Mouse (Mus musculus) embryonic facial prominence, embryonic 12.5 days (tissue): ENCODE results near the gene Camk1d. TPM values are rescaled to one million over a fixed set of nuclear protein-coding genes. Genes with fewer than 3 reads are reported as not detected.

Experiments used
- ATAC-seq: fragments of 200-750 bp; cut with Nextera tagmentation; 2 replicates; pipeline ENCODE4 v1.8.0; 2017; ENCODE audit not compliant: insufficient number of reproducible peaks, insufficient read depth, low FRiP score, low TSS enrichment
- H3K27ac ChIP-seq: fragments of 300-500 bp; sonication (generic); 2 replicates; pipeline ENCODE4 v1.5.1; 2016; ENCODE audit warnings: mild to moderate bottlenecking
- H3K27me3 ChIP-seq: fragments of 300-500 bp; sonication (generic); 2 replicates; pipeline ENCODE4 v1.6.1; 2016; ENCODE audit warnings: mild to moderate bottlenecking, moderate library complexity
- H3K36me3 ChIP-seq: fragments of 300-500 bp; sonication (generic); 2 replicates; pipeline ENCODE4 v1.6.1; 2016; ENCODE audit warnings: mild to moderate bottlenecking
- H3K4me1 ChIP-seq: fragments of 300-500 bp; sonication (generic); 2 replicates; pipeline ENCODE4 v1.6.1; 2016
- H3K4me2 ChIP-seq: fragments of 300-500 bp; sonication (generic); replicated peaks from 2 replicates; pipeline ENCODE4 v1.6.1; 2016; ENCODE audit warnings: mild to moderate bottlenecking, moderate library complexity
- H3K4me3 ChIP-seq: fragments of 300-500 bp; sonication (generic); 2 replicates; pipeline ENCODE4 v1.5.1; 2016; ENCODE audit warnings: mild to moderate bottlenecking
- H3K9ac ChIP-seq: fragments of 300-500 bp; sonication (generic); 2 replicates; pipeline ENCODE4 v1.6.1; 2016; ENCODE audit warnings: mild to moderate bottlenecking, moderate library complexity
- H3K9me3 ChIP-seq: fragments of 300-500 bp; sonication (generic); 2 replicates; pipeline ENCODE4 v1.6.1; 2016; ENCODE audit warnings: mild to moderate bottlenecking, moderate library complexity
- WGBS: fragments of 180-500 bp; shearing (Covaris S2); methylation state at CpG from one replicate; pipeline ENCODE4 v1.1.7; 2016; 5-methylcytosine and 5-hydroxymethylcytosine counted together
- polyA plus RNA-seq: library from polyadenylated mRNA; unstranded; fragments of >200 nt; fragmentation: Nextera tagmentation; extraction: Ambion mirVana; gene quantifications from 2 replicates; pipeline ENCODE4 v1.2.1, GENCODE M21; 2016

Camk1d gene
- polyA plus RNA-seq, 1 experiment from 2014 or later, result 3.4 TPM

DNA sequence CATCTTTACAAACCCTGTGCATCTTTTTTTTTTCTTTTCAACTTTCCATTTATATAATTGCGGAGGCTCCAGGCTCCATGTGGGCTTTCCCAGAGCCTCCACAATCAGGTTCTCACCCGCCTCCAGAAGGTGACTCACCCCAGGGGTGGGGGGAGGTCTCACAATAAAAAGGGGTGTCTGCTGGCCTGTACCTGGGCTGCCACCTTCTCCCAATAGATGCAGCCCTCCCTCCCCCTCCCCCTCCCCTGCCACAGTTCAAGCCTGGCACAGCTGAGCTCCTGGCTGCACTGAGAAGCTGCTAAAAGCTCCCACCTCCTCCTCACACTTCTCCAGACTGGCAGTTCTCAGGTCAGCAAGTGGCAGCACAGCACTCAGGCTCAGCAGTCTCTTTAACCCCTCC is 302.5 kb downstream of the Camk1d start:
- Histone ChIP-seq H3K36me3 (no peaks in the 10 kb centered on the region), H3K4me1 (no peaks in the 10 kb centered on the region), H3K9ac (no peak overlapping the region), H3K9me3 (no peaks in the 10 kb centered on the region), H3K27ac (no peak overlapping the region), H3K27me3 (no peaks in the 10 kb centered on the region), H3K4me3 (no peak overlapping the region), H3K4me2 (no peak overlapping the region)
- no peak for ATAC-seq
- 68% methylated on average over 2 of the region's 2 CpGs for WGBS

DNA sequence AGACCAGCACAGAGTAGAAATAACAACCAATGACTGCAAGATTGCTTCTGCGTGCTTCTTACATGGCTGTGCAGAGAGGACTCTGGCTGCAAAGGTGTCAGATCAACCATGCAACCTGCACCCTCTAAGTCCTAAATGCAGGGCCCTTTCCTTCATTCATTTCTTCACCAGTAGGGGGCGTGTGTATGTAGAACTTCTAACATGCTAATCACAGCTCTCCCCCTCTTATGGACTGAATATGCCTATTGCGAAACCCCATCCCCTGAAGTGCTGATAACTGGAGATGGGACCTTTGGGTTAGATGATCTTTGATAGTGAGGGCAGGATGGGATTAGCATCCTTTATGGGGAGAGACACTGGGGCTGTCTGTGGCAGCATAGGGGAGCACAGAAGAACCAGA is 310.5 kb downstream of the Camk1d start:
- no peaks in the 10 kb centered on the region for H3K4me1 ChIP-seq
- 58% methylated on average over 3 of the region's 3 CpGs for whole genome bisulfite sequencing
- ATAC-seq, result no peak
- H3K27ac ChIP-seq, result no peak overlapping the region
- H3K9me3 ChIP-seq, result no peaks in the 10 kb centered on the region
- no peak overlapping the region for H3K4me2 ChIP-seq
- no peak overlapping the region for H3K4me3 ChIP-seq
- H3K9ac ChIP-seq, result no peak overlapping the region
- H3K36me3 ChIP-seq, result no peaks in the 10 kb centered on the region
- no peaks in the 10 kb centered on the region for H3K27me3 ChIP-seq

GRCm38 (mm10) chr2:5402036-5402435 is 312.3 kb downstream of the Camk1d start:
- no peaks in the 10 kb centered on the region for H3K36me3 ChIP-seq
- no peaks in the 10 kb centered on the region for H3K27me3 ChIP-seq
- no peaks in the 10 kb centered on the region for H3K4me1 ChIP-seq
- no peak overlapping the region for H3K4me3 ChIP-seq
- H3K4me2 ChIP-seq, result no peak overlapping the region
- H3K9ac ChIP-seq, result no peak overlapping the region
- whole genome bisulfite sequencing, result 89% methylated on average over 12 of the region's 12 CpGs
- no peak for ATAC-seq
- H3K27ac ChIP-seq, result no peak overlapping the region
- H3K9me3 ChIP-seq, result no peaks in the 10 kb centered on the region

GRCm38 (mm10) chr2:5398505-5398904 is 315.8 kb downstream of the Camk1d start:
- ATAC-seq, result no peak

DNA sequence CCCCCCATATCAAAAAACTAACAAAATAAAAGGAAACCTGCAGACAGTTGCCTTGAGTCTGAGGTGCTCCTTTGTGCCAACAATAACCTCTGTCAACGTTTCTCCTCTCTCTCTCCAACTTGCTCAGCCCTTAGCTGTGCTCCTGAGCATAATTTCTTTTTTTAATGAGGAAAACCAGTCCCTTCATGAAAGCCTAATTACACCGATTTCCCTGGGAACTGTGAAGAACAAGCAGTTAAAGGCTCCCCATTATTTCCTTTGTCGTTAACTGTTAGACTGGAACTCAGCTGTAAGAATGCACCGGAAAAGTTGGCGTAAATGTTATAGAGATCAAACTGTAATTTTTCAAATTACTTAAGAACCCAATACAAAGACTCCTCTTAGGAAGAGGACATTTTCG is 316.3 kb downstream of the Camk1d start:
- WGBS, result 60% methylated on average over 6 of the region's 6 CpGs
- Histone ChIP-seq H3K9me3 (no peaks in the 10 kb centered on the region), H3K4me1 (no peaks in the 10 kb centered on the region), H3K4me3 (no peak overlapping the region), H3K27ac (no peak overlapping the region), H3K27me3 (no peaks in the 10 kb centered on the region), H3K4me2 (no peak overlapping the region), H3K9ac (no peak overlapping the region), H3K36me3 (no peaks in the 10 kb centered on the region)
- no peak for ATAC-seq

More at GRCm38 (mm10) chr2:5398505-5398904, 315.8 kb downstream of the Camk1d start:
- H3K27ac ChIP-seq, result no peak overlapping the region
- H3K4me2 ChIP-seq, result no peak overlapping the region
- H3K36me3 ChIP-seq, result no peaks in the 10 kb centered on the region
- H3K9ac ChIP-seq, result no peak overlapping the region
- no peaks in the 10 kb centered on the region for H3K27me3 ChIP-seq
- H3K4me1 ChIP-seq, result no peaks in the 10 kb centered on the region
- 85% methylated on average over 9 of the region's 9 CpGs for WGBS
- no peak overlapping the region for H3K4me3 ChIP-seq
- H3K9me3 ChIP-seq, result no peaks in the 10 kb centered on the region

- H3K9ac ChIP-seq, result no peak overlapping the region
- H3K4me1 ChIP-seq, result no peaks in the 10 kb centered on the region
- no peaks in the 10 kb centered on the region for H3K9me3 ChIP-seq
- no peak overlapping the region for H3K4me2 ChIP-seq
- H3K36me3 ChIP-seq, result no peaks in the 10 kb centered on the region
- H3K27ac ChIP-seq, result no peak overlapping the region
- H3K27me3 ChIP-seq, result no peaks in the 10 kb centered on the region
- ATAC-seq, result no peak
- 40% methylated on average over 3 of the region's 3 CpGs for WGBS
- H3K4me3 ChIP-seq, result no peak overlapping the region
These were observed 316.8 kb downstream of the Camk1d start for GRCm38 (mm10) chr2:5397468-5397867.

DNA sequence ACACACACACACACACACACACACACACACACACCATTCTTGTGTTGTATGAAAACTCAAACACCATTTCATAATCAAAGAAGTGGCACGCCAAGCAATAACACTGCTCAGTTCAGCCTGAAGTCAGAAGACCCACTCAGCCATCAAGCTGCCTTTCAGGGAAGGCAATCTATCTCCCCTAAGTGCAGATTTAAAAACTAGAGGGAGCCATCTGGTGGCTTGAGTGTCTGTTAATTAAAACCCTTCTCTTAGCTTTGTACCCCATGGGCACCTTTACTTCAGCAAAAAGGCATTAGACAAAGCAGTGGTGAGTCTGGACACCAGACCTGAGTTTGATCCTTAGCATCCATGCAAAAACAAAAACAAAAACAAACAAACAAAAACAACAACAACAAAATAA is 317.9 kb downstream of the Camk1d start:
- Histone ChIP-seq H3K9ac (no peak overlapping the region), H3K4me1 (no peaks in the 10 kb centered on the region), H3K27me3 (no peaks in the 10 kb centered on the region), H3K4me3 (no peak overlapping the region), H3K27ac (no peak overlapping the region), H3K9me3 (no peaks in the 10 kb centered on the region), H3K36me3 (no peaks in the 10 kb centered on the region), H3K4me2 (no peak overlapping the region)
- 76% methylated on average over 1 of the region's 1 CpGs for WGBS
- ATAC-seq, result no peak

- no peak overlapping the region for H3K4me2 ChIP-seq
- no peak overlapping the region for H3K4me3 ChIP-seq
- H3K36me3 ChIP-seq, result no peaks in the 10 kb centered on the region
- no peaks in the 10 kb centered on the region for H3K9me3 ChIP-seq
- H3K4me1 ChIP-seq, result no peaks in the 10 kb centered on the region
- no peak overlapping the region for H3K9ac ChIP-seq
- ATAC-seq, result no peak
- no peak overlapping the region for H3K27ac ChIP-seq
- WGBS, result 73% methylated on average over 2 of the region's 2 CpGs
- no peaks in the 10 kb centered on the region for H3K27me3 ChIP-seq
These were observed 318.4 kb downstream of the Camk1d start for GRCm38 (mm10) chr2:5395873-5396272.

- Histone ChIP-seq H3K27ac (no peak overlapping the region), H3K4me2 (no peak overlapping the region), H3K36me3 (no peaks in the 10 kb centered on the region), H3K9ac (no peak overlapping the region), H3K27me3 (no peaks in the 10 kb centered on the region), H3K4me3 (no peak overlapping the region), H3K9me3 (no peaks in the 10 kb centered on the region), H3K4me1 (no peaks in the 10 kb centered on the region)
- ATAC-seq, result no peak
These were observed 321.4 kb downstream of the Camk1d start for GRCm38 (mm10) chr2:5392921-5393320.

- H3K27me3 ChIP-seq, result no peaks in the 10 kb centered on the region
- 91% methylated on average over 4 of the region's 4 CpGs for WGBS
- H3K9me3 ChIP-seq, result no peaks in the 10 kb centered on the region
- H3K9ac ChIP-seq, result no peak overlapping the region
- no peaks in the 10 kb centered on the region for H3K4me1 ChIP-seq
- no peak overlapping the region for H3K4me2 ChIP-seq
- H3K27ac ChIP-seq, result no peak overlapping the region
- no peak overlapping the region for H3K4me3 ChIP-seq
- ATAC-seq, result no peak
- no peaks in the 10 kb centered on the region for H3K36me3 ChIP-seq
These were observed 321.8 kb downstream of the Camk1d start for GRCm38 (mm10) chr2:5392470-5392869.

DNA sequence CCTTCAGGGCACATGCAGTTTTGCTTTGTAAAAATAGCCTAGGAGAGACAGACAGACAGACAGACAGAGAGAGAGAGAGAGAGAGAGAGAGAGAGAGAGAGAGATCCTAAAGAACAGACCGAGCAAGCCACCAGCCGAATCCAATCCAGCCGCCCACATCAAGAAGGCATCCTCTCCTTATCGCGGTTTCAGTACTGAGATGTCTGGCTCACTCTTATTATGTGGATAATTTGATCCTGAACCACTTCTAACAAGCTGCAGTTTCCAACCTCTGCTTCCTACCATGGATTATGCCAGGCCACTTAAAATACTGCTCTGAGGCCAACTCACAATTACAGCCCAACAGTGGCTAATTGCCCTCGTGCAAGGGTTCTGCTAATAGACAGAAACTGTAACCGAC is 325.9 kb downstream of the Camk1d start:
- 65% methylated on average over 7 of the region's 7 CpGs for WGBS
- H3K27ac ChIP-seq, result no peak overlapping the region
- ATAC-seq, result no peak
- H3K9me3 ChIP-seq, result no peaks in the 10 kb centered on the region
- no peak overlapping the region for H3K4me3 ChIP-seq
- H3K9ac ChIP-seq, result no peak overlapping the region
- no peaks in the 10 kb centered on the region for H3K27me3 ChIP-seq
- no peaks in the 10 kb centered on the region for H3K4me1 ChIP-seq
- H3K36me3 ChIP-seq, result no peaks in the 10 kb centered on the region
- H3K4me2 ChIP-seq, result no peak overlapping the region

DNA sequence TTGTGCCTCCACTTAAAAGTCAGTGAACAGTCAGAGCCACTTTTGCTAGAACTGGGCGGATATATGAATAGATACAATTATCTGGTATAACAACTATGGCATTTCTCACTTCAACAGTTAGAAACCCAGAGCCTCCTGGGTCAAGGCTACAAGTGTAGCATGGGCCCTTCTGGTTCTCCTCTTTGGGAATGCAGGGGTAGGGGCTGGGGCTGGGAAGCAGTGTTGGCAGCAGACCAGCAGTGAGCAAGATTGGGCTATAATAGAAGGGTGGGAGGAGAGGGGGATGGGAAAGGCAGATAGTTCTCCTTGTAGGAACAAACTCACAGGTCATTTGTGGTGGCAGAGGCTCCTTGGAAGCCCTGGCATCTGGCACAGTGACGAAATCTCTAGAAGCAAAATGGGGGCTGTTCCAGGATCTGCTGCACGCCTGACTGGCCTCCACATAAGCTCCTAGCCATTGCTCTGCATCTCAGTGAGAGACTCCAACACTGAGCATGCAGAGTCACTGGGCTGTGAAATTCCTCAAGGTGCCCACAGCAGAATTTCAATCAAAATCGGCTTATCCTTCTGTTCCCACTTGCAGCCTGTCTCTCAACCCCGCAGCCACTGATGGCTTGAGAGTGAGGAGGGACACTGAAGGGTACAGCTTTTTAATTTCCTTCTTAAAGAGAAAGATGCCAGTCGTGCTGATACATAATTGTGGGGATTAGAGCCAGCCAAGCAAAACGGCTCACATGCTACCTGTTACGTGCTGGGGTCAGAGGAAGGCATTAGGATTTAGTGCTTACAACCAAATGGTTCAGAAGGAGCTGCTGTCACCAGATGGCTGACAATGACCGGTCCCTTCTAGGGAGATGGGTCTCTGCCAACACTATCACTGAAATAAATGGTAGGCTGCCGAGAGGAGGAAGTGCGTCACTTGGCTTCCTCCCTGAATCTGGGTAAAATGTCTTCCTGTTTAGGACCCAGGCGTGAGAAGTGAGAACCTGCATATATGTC is 332.3 kb downstream of the Camk1d start:
- Histone ChIP-seq H3K4me1 (peaks cover 5% of the 10 kb centered on the region; the same call in 1 of the 2 replicates), H3K4me2 (no peak overlapping the region), H3K36me3 (no peaks in the 10 kb centered on the region), H3K27me3 (no peaks in the 10 kb centered on the region), H3K27ac (no peak overlapping the region), H3K4me3 (no peak overlapping the region), H3K9ac (no peak overlapping the region), H3K9me3 (no peaks in the 10 kb centered on the region)
- WGBS, result 54% methylated on average over 12 of the region's 12 CpGs
- no peak for ATAC-seq
